Mouse (Mus musculus) kidney, adult 18-20 months (tissue): Measurements from ENCODE around the gene Tnfsf12.
A peak's percentile ranks its signal among the peaks of the same experiment; 100 is the strongest.

Experiments used
- DNase-seq: peaks from one replicate; pipeline ENCODE4 v3.0.0; 2021

Gene Tnfsf12

GRCm38 (mm10) chr11:69680136-69680855 is 15.4 kb downstream of the Tnfsf12 start:
- DNase-seq = no peak

- DNase-seq = no peak
These were observed 16.5 kb downstream of the Tnfsf12 start for GRCm38 (mm10) chr11:69679144-69679543.

- DNase-seq = peak; percentile 100
These were observed 23.4 kb downstream of the Tnfsf12 start, which contains the start of gene Eif4a1 for GRCm38 (mm10) chr11:69672211-69672706. TSS of gene Eif4a1 (minus strand) at chr11:69672423.

- DNase-seq = no peak
These were observed 23.9 kb downstream of the Tnfsf12 start for GRCm38 (mm10) chr11:69671726-69672124.

- DNase-seq = peak; percentile 93
These were observed 24.6 kb downstream of the Tnfsf12 start for GRCm38 (mm10) chr11:69670786-69671725.

GRCm38 (mm10) chr11:69666665-69667005 is 29.0 kb downstream of the Tnfsf12 start:
- no peak for DNase-seq

- no peak for DNase-seq
These were observed 29.5 kb downstream of the Tnfsf12 start, which contains the start of gene Cd68 for GRCm38 (mm10) chr11:69665961-69666664. TSS of gene Cd68 (minus strand) at chr11:69666153.

GRCm38 (mm10) chr11:69665457-69665960 is 30.1 kb downstream of the Tnfsf12 start:
- no peak for DNase-seq

- no peak for DNase-seq
These were observed 30.8 kb downstream of the Tnfsf12 start for GRCm38 (mm10) chr11:69664841-69665240.

GRCm38 (mm10) chr11:69663795-69664194 is 31.9 kb downstream of the Tnfsf12 start:
- no peak for DNase-seq

GRCm38 (mm10) chr11:69662967-69663671 is 32.5 kb downstream of the Tnfsf12 start:
- no peak for DNase-seq

GRCm38 (mm10) chr11:69662213-69662966 is 33.3 kb downstream of the Tnfsf12 start, which contains the start of gene Mpdu1:
TSS of gene Mpdu1 (minus strand) at chr11:69662642.
- DNase-seq = peak; percentile 93

- no peak for DNase-seq
These were observed 34.3 kb downstream of the Tnfsf12 start for GRCm38 (mm10) chr11:69661221-69661881.

- no peak for DNase-seq
These were observed 38.2 kb downstream of the Tnfsf12 start for GRCm38 (mm10) chr11:69657462-69657881.

- DNase-seq = peak; percentile 52
These were observed 38.8 kb downstream of the Tnfsf12 start for GRCm38 (mm10) chr11:69656617-69657461.

GRCm38 (mm10) chr11:69656065-69656455 is 39.6 kb downstream of the Tnfsf12 start:
- DNase-seq = no peak

GRCm38 (mm10) chr11:69655264-69656064 is 40.2 kb downstream of the Tnfsf12 start, which contains the start of gene Sox15:
TSS of gene Sox15 (plus strand) at chr11:69655314.
- DNase-seq = peak; percentile 77

- DNase-seq = no peak
These were observed 40.9 kb downstream of the Tnfsf12 start for GRCm38 (mm10) chr11:69654760-69655159.

- DNase-seq = no peak
These were observed 42.2 kb downstream of the Tnfsf12 start for GRCm38 (mm10) chr11:69653399-69653798.
